Mouse (Mus musculus) thymus, postnatal 0 days (tissue): Measurements from ENCODE around the gene Pebp1. TPM values are rescaled to one million over a fixed set of nuclear protein-coding genes. Genes with fewer than 3 reads are reported as not detected.

ENCODE experiments used
- DNase-seq: peaks from one replicate; pipeline ENCODE4 v3.0.0-alpha.2; 2015; ENCODE audit warnings: low spot score
- polyA plus RNA-seq: library from polyadenylated mRNA; unstranded; fragments of >200 nt; fragmentation: Nextera tagmentation; extraction: Ambion mirVana; gene quantifications from 2 replicates; pipeline ENCODE4 v1.2.1, GENCODE M21; 2015

Pebp1 gene
- polyA plus RNA-seq, 1 experiment from 2014 or later, result 420 TPM

- no peak for DNase-seq
Measured at GRCm38 (mm10) chr5:117241935-117242531, 45.4 kb downstream of the Pebp1 start.

GRCm38 (mm10) chr5:117240761-117241322 is 46.6 kb downstream of the Pebp1 start:
- DNase-seq, result no peak

- no peak for DNase-seq
Measured at GRCm38 (mm10) chr5:117240321-117240731, 47.1 kb downstream of the Pebp1 start.

- DNase-seq, result no peak
Measured at GRCm38 (mm10) chr5:117239106-117239505, 48.3 kb downstream of the Pebp1 start.

GRCm38 (mm10) chr5:117236540-117236939 is 50.9 kb downstream of the Pebp1 start:
- DNase-seq, result no peak

Other genes starting within 250 kb of the Pebp1 start
- gene Suds3, start 171.5 kb downstream of the Pebp1 start, polyA plus RNA-seq, result 66.0 and 69.1 TPM in 2 replicates
- gene Taok3, start 167.5 kb downstream of the Pebp1 start, polyA plus RNA-seq, result 68.1 and 71.1 TPM in 2 replicates
- 2.6 and 3.0 TPM in 2 replicates for gene Vsig10, start 31.5 kb upstream of the Pebp1 start, polyA plus RNA-seq
- gene Wsb2, start 69.7 kb upstream of the Pebp1 start, polyA plus RNA-seq, result 51.3 and 59.8 TPM in 2 replicates
- 95.8 and 98.6 TPM in 2 replicates for gene Rfc5, start 101.4 kb upstream of the Pebp1 start, polyA plus RNA-seq
- gene Ksr2, start 126.4 kb upstream of the Pebp1 start, polyA plus RNA-seq, result 0.12 and 0.20 TPM in 2 replicates